In the genomic region with DNA sequence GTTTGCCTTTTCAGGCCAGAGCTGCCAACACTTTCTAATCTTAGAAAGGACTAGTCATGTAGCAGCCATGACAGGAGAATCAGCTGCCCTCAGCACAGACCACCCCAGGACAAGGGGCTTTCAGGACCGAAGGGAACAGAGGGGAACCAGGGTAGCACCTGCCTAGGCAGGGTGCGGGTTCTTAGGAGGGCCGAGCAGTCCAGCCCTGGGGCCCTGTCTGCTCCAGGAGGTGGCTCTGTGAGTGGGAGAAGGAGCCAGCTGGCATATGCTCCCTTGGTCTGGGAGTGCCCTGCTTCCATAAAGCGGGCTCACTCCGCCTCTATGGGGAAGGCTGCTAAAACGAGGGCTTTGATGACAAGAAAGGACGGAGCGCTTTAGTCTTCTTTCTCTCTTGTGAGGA, we compare ENCODE assay signal across 9 mouse cellular contexts. TPM values are rescaled to one million over a fixed set of nuclear protein-coding genes. Genes with fewer than 3 reads are reported as not detected.
DNase-seq lines count a peak whose midpoint lies in the region; ATAC-seq and TF ChIP-seq lines count a peak whose summit lies in the region.
"Had no signal": no experiment of that assay in that cellular context is flagged by ENCODE, and none has a peak within 500 bp of the region (broad histone marks: within the 10 kb centered on the region; RNA-seq: fewer than 3 reads in every experiment).

No protein-coding gene starts in this region.

- H3K9me3 ChIP-seq in heart, embryonic 15.5 days (replicated peaks): no peaks in the 10 kb centered on the region
- H3K9me3 ChIP-seq in stomach, postnatal 0 days (ENCODE audit: control insufficient read depth, low read length): no peaks in the 10 kb centered on the region

- no peaks in the 10 kb centered on the region for H3K27me3 ChIP-seq in thymus, adult 2 months (ENCODE audit: control insufficient read depth, insufficient read depth, low read length)
- H3K27me3 ChIP-seq in heart, embryonic 15.5 days: no peaks in the 10 kb centered on the region
- H3K27me3 ChIP-seq in stomach, postnatal 0 days (ENCODE audit: control insufficient read depth, insufficient read depth, low read length): no peaks in the 10 kb centered on the region

- DNase-seq in heart, adult 11 months: peak; percentile 96
- no peak for DNase-seq in heart, postnatal 25 days (ENCODE audit: low spot score)
- DNase-seq in thymus, adult 2 months: peak; percentile 37
- DNase-seq in thymus, postnatal 0 days (ENCODE audit: low spot score): no peak
- no peak for DNase-seq in stomach, postnatal 0 days (ENCODE audit: low spot score)
- no peak for DNase-seq in testis, postnatal 14 days (ENCODE audit: low spot score)
- no peak for DNase-seq in right cerebral cortex, postnatal 14 days
- DNase-seq: adrenal gland, postnatal 25 days had no signal

- H3K36me3 ChIP-seq in thymus, adult 2 months (ENCODE audit: control insufficient read depth, insufficient read depth, low read length): no peaks in the 10 kb centered on the region
- peaks cover 10% of the 10 kb centered on the region; the same call in 1 of the 2 replicates for H3K36me3 ChIP-seq in heart, embryonic 15.5 days
- H3K36me3 ChIP-seq in stomach, postnatal 0 days (ENCODE audit: control insufficient read depth, insufficient read depth, low read length): peaks cover 7% of the 10 kb centered on the region; the same call in 1 of the 2 replicates

- no peak for TF ChIP-seq EP300 in stomach, postnatal 0 days (optimal IDR thresholded peaks at IDR 0.05)

- H3K4me3 ChIP-seq in thymus, adult 2 months (ENCODE audit: control insufficient read depth, insufficient read depth, low read length): no peak overlapping the region
- H3K4me3 ChIP-seq in heart, embryonic 15.5 days: no peak overlapping the region
- no peak overlapping the region for H3K4me3 ChIP-seq in stomach, postnatal 0 days (ENCODE audit: low read depth, low read length)

- ATAC-seq in heart, embryonic 15.5 days (replicated peaks; ENCODE audit: insufficient number of reproducible peaks, insufficient read depth, low FRiP score, low read depth): peak; percentile 24; the same call in 1 of the 2 replicates
- no peak for ATAC-seq in stomach, postnatal 0 days (ENCODE audit: low FRiP score, low TSS enrichment)

- no peak overlapping the region for H3K9ac ChIP-seq in heart, embryonic 15.5 days
- 0 out of 2 replicates have a peak overlapping the region, but pooled peaks have one; percentile 3 for H3K9ac ChIP-seq in stomach, postnatal 0 days (ENCODE audit: low read length)

- 40% methylated on average over 8 of the region's 8 CpGs for WGBS in thymus, adult 2 months
- WGBS in heart, embryonic 15.5 days: 58% methylated on average over 8 of the region's 8 CpGs
- 57% methylated on average over 8 of the region's 8 CpGs for WGBS in stomach, postnatal 0 days

- TF ChIP-seq CTCF in thymus, adult 2 months (IDR thresholded peaks at IDR 0.05; ENCODE audit: borderline replicate concordance, control insufficient read depth, extremely low read depth, insufficient read depth, low read length, poor library complexity): no peak
- TF ChIP-seq CTCF in stomach, postnatal 0 days (IDR thresholded peaks at IDR 0.05; ENCODE audit: low read depth): no peak

- no peak for TF ChIP-seq POLR2A in thymus, adult 2 months (IDR thresholded peaks at IDR 0.05; ENCODE audit: control insufficient read depth, extremely low read depth, insufficient read depth, low read length, poor library complexity)

- peak overlapping the region; percentile 92 for H3K27ac ChIP-seq in thymus, adult 2 months (ENCODE audit: control insufficient read depth, insufficient read depth, low read length)
- H3K27ac ChIP-seq in heart, embryonic 15.5 days: peak overlapping the region; percentile 82
- 0 out of 2 replicates have a peak overlapping the region, but pooled peaks have one; percentile 30 for H3K27ac ChIP-seq in stomach, postnatal 0 days (replicated peaks)

- peaks cover 79% of the 10 kb centered on the region for H3K4me1 ChIP-seq in thymus, adult 2 months (replicated peaks; ENCODE audit: control insufficient read depth, insufficient read depth, low read length)
- peaks cover 41% of the 10 kb centered on the region for H3K4me1 ChIP-seq in heart, embryonic 15.5 days (replicated peaks)
- H3K4me1 ChIP-seq in stomach, postnatal 0 days (replicated peaks; ENCODE audit: control insufficient read depth, insufficient read depth): no peaks in the 10 kb centered on the region

- H3K4me2 ChIP-seq in heart, embryonic 15.5 days: peak overlapping the region; percentile 28; the same call in 1 of the 2 replicates
- no peak overlapping the region for H3K4me2 ChIP-seq in stomach, postnatal 0 days (replicated peaks; ENCODE audit: low read depth)

- intact Hi-C loops in heart, postnatal 25 days (cut with DNase I): no loop called here

RNA-seq across cellular contexts. Expression of a gene that starts 10.9 kb away (rescaled TPM):
- 10 to 100 TPM; 30.7 to 38.3 TPM for total RNA-seq in heart, postnatal 25 days (2021)
- 466 and 519 TPM in 2 replicates for polyA plus RNA-seq in thymus, adult 2 months (2012; rRNA removed)
- polyA plus RNA-seq in thymus, postnatal 0 days (2015; fragmentation: Nextera tagmentation; extraction: Ambion mirVana): 82.6 and 100 TPM in 2 replicates
- polyA plus RNA-seq in heart, embryonic 15.5 days (2015; fragmentation: Nextera tagmentation; extraction: Ambion mirVana): 36.5 and 61.1 TPM in 2 replicates
- polyA plus RNA-seq in stomach, postnatal 0 days (2015; fragmentation: Nextera tagmentation; extraction: Ambion mirVana): 44.7 and 47.9 TPM in 2 replicates

Comparison
In these comparisons a context has a peak if more than half of its experiments do, and no peak if none do; other contexts are left out.
1. DNase-seq: peak in heart, adult 11 months (single experiment) and thymus, adult 2 months (single experiment); none in heart, postnatal 25 days (single experiment), thymus, postnatal 0 days (single experiment), stomach, postnatal 0 days (single experiment), testis, postnatal 14 days (single experiment) and right cerebral cortex, postnatal 14 days (single experiment).
2. H3K27ac ChIP-seq: peak in every context shown above with its lines; median percentile 92 in thymus, adult 2 months; 82 in heart, embryonic 15.5 days; 30 in stomach, postnatal 0 days.